Mouse (Mus musculus) ES-Bruce4 (cell line): ENCODE data around the gene Lamc2. TPM values are rescaled to one million over a fixed set of nuclear protein-coding genes. Genes with fewer than 3 reads are reported as not detected.
A peak's percentile ranks its signal among the peaks of the same experiment; 100 is the strongest.

ENCODE experiments used
- H3K27ac ChIP-seq: 2 replicates; pipeline ENCODE4 v1.5.1; 2012; ENCODE audit warnings: low read length, inconsistent platforms; ENCODE audit not compliant: insufficient read depth
- H3K27me3 ChIP-seq: 2 replicates; pipeline ENCODE4 v1.6.1; 2012; ENCODE audit warnings: mild to moderate bottlenecking, low read length, inconsistent platforms; ENCODE audit not compliant: control insufficient read depth, poor library complexity, insufficient read depth, severe bottlenecking
- H3K36me3 ChIP-seq: 2 replicates; pipeline ENCODE4 v1.6.1; 2012; ENCODE audit warnings: inconsistent platforms, mild to moderate bottlenecking, low read length, moderate library complexity; ENCODE audit not compliant: control insufficient read depth, poor library complexity, insufficient read depth, severe bottlenecking
- H3K4me1 ChIP-seq: one replicate; pipeline ENCODE4 v1.8.1; 2011; ENCODE audit warnings: low read length; ENCODE audit not compliant: control insufficient read depth, insufficient read depth
- H3K4me3 ChIP-seq: 2 replicates; pipeline ENCODE4 v1.5.1; 2011; ENCODE audit warnings: low read depth, mild to moderate bottlenecking, low read length
- H3K9ac ChIP-seq: 2 replicates; pipeline ENCODE4 v1.6.1; 2012; ENCODE audit warnings: low read depth, mild to moderate bottlenecking, inconsistent platforms; ENCODE audit not compliant: poor library complexity, severe bottlenecking
- H3K9me3 ChIP-seq: replicated peaks from 2 replicates; pipeline ENCODE4 v1.6.1; 2012; ENCODE audit warnings: mild to moderate bottlenecking, low read length, inconsistent platforms; ENCODE audit not compliant: control insufficient read depth, poor library complexity, insufficient read depth, severe bottlenecking
- CTCF ChIP-seq: IDR thresholded peaks from one replicate; pipeline ENCODE4 v1.8.1; 2011; ENCODE audit warnings: low read depth, low read length
- EP300 ChIP-seq: IDR thresholded peaks from 2 replicates; pipeline ENCODE4 v1.6.1; 2011; ENCODE audit warnings: low read depth, low read length; ENCODE audit not compliant: insufficient read depth
- POLR2A ChIP-seq: IDR thresholded peaks from one replicate; pipeline ENCODE4 v1.8.1; 2011; ENCODE audit warnings: low read length; ENCODE audit not compliant: insufficient read depth
- polyA plus RNA-seq: library from polyadenylated mRNA; stranded (reverse); fragments of >200 nt; gene quantifications from 2 replicates; pipeline ENCODE4 v1.2.4, GENCODE M21; 2011; ENCODE audit warnings: low read depth; ENCODE audit not compliant: missing spikeins, insufficient read depth, insufficient read length

The Lamc2 gene
- polyA plus RNA-seq, 1 experiment: 46.1 TPM

- Histone ChIP-seq H3K9ac (no peak overlapping the region), H3K4me3 (no peak overlapping the region), H3K27ac (0 out of 2 replicates have a peak overlapping the region, but pooled peaks have one; percentile 37), H3K27me3 (no peaks in the 10 kb centered on the region), H3K9me3 (no peaks in the 10 kb centered on the region), H3K36me3 (no peaks in the 10 kb centered on the region), H3K4me1 (peaks cover 3% of the 10 kb centered on the region)
- TF ChIP-seq POLR2A: no peak
- no peak for TF ChIP-seq CTCF
- no peak for TF ChIP-seq EP300
Measured at GRCm38 (mm10) chr1:153191943-153192329, 5.7 kb upstream of the Lamc2 start.

- H3K36me3 ChIP-seq: no peaks in the 10 kb centered on the region
- H3K4me3 ChIP-seq: no peak overlapping the region
- TF ChIP-seq CTCF (no peak), EP300 (no peak), POLR2A (no peak)
- no peaks in the 10 kb centered on the region for H3K9me3 ChIP-seq
- no peak overlapping the region; the same call in 1 of the 2 replicates for H3K27ac ChIP-seq
- no peak overlapping the region for H3K9ac ChIP-seq
- peaks cover 3% of the 10 kb centered on the region for H3K4me1 ChIP-seq
- H3K27me3 ChIP-seq: no peaks in the 10 kb centered on the region
Measured at GRCm38 (mm10) chr1:153191237-153191942, 5.1 kb upstream of the Lamc2 start.

DNA sequence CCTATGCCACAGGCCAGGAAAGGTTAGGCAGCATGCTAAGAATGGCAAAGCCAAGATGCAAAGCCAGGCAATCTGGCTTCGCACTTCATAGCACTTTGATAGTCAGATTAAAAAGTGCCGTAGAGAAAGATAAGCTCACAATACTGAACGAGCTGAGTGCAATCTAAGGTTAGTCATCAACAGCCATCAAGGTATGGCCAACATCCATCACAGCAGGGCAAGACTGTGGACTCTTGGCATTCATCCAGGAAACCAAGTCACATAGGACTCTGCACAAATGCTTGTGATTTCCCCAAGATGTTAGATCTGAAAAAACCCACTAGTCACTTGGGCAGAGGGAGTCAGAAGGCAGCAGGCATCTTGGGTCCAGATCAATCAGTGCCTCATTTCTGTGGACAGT lies 1.8 kb upstream of the Lamc2 start:
- H3K4me3 ChIP-seq: no peak overlapping the region
- no peaks in the 10 kb centered on the region for H3K36me3 ChIP-seq
- H3K9me3 ChIP-seq: no peaks in the 10 kb centered on the region
- no peak overlapping the region for H3K27ac ChIP-seq
- H3K4me1 ChIP-seq: peaks cover 3% of the 10 kb centered on the region
- peaks cover 2% of the 10 kb centered on the region; the same call in 1 of the 2 replicates for H3K27me3 ChIP-seq
- no peak overlapping the region for H3K9ac ChIP-seq
- TF ChIP-seq POLR2A (no peak), CTCF (no peak), EP300 (no peak)

- Histone ChIP-seq H3K4me3 (peak overlapping the region; percentile 39; the same call in 1 of the 2 replicates), H3K27me3 (peaks cover 2% of the 10 kb centered on the region; the same call in 1 of the 2 replicates), H3K4me1 (no peaks in the 10 kb centered on the region), H3K9me3 (no peaks in the 10 kb centered on the region), H3K36me3 (no peaks in the 10 kb centered on the region), H3K9ac (peak overlapping the region; percentile 23; the same call in 1 of the 2 replicates), H3K27ac (peak overlapping the region; percentile 34)
- TF ChIP-seq CTCF: no peak
- no peak for TF ChIP-seq POLR2A
- no peak for TF ChIP-seq EP300
Measured at GRCm38 (mm10) chr1:153180586-153181289, 5.5 kb downstream of the Lamc2 start.

GRCm38 (mm10) chr1:153180160-153180559 lies 6.1 kb downstream of the Lamc2 start:
- Histone ChIP-seq H3K9me3 (no peaks in the 10 kb centered on the region), H3K36me3 (no peaks in the 10 kb centered on the region), H3K27ac (peak overlapping the region; percentile 34), H3K9ac (peak overlapping the region; percentile 23; the same call in 1 of the 2 replicates), H3K4me1 (no peaks in the 10 kb centered on the region), H3K27me3 (peaks cover 2% of the 10 kb centered on the region; the same call in 1 of the 2 replicates), H3K4me3 (no peak overlapping the region)
- TF ChIP-seq CTCF: no peak
- no peak for TF ChIP-seq EP300
- TF ChIP-seq POLR2A: no peak

- no peaks in the 10 kb centered on the region for H3K36me3 ChIP-seq
- no peak for TF ChIP-seq CTCF
- no peaks in the 10 kb centered on the region for H3K27me3 ChIP-seq
- H3K4me3 ChIP-seq: peak overlapping the region; percentile 33; the same call in 1 of the 2 replicates
- 0 out of 2 replicates have a peak overlapping the region, but pooled peaks have one; percentile 3 for H3K9ac ChIP-seq
- no peaks in the 10 kb centered on the region for H3K9me3 ChIP-seq
- H3K4me1 ChIP-seq: peaks cover 3% of the 10 kb centered on the region
- H3K27ac ChIP-seq: no peak overlapping the region
Measured at GRCm38 (mm10) chr1:153174801-153175200, 11.4 kb downstream of the Lamc2 start.
